Mouse (Mus musculus) heart, postnatal 0 days (tissue): ENCODE results near the gene Rnft1. TPM values are rescaled to one million over a fixed set of nuclear protein-coding genes. Genes with fewer than 3 reads are reported as not detected.

ENCODE experiments used
- ATAC-seq: fragments of 200-750 bp; cut with Nextera tagmentation; 2 replicates; pipeline ENCODE4 v1.8.0; 2017; ENCODE audit warnings: low read depth, moderate number of reproducible peaks, moderate library complexity; ENCODE audit not compliant: insufficient read depth
- DNase-seq: peaks from one replicate; pipeline ENCODE4 v3.0.0-alpha.2; 2016; ENCODE audit warnings: low spot score
- H3K27ac ChIP-seq: fragments of 300-500 bp; sonication (generic); 2 replicates; pipeline ENCODE4 v1.5.1; 2014; ENCODE audit warnings: low read depth, mild to moderate bottlenecking
- H3K27me3 ChIP-seq: fragments of 300-500 bp; sonication (generic); 2 replicates; pipeline ENCODE4 v1.6.1; 2014; ENCODE audit warnings: low read length, mixed read lengths; ENCODE audit not compliant: control insufficient read depth, insufficient read depth
- H3K36me3 ChIP-seq: fragments of 300-500 bp; sonication (generic); replicated peaks from 2 replicates; pipeline ENCODE4 v1.6.1; 2014; ENCODE audit warnings: low read length, mixed read lengths; ENCODE audit not compliant: control insufficient read depth, insufficient read depth
- H3K4me1 ChIP-seq: fragments of 300-500 bp; sonication (generic); 2 replicates; pipeline ENCODE4 v1.6.1; 2014; ENCODE audit warnings: antibody characterized with exemption; ENCODE audit not compliant: control insufficient read depth, insufficient read depth
- H3K4me2 ChIP-seq: fragments of 300-500 bp; sonication (generic); 2 replicates; pipeline ENCODE4 v1.6.1; 2014; ENCODE audit warnings: low read depth, mild to moderate bottlenecking, low read length, moderate library complexity
- H3K4me3 ChIP-seq: fragments of 300-500 bp; sonication (generic); 2 replicates; pipeline ENCODE4 v1.5.1; 2014; ENCODE audit warnings: low read depth, low read length
- H3K9ac ChIP-seq: fragments of 300-500 bp; sonication (generic); replicated peaks from 2 replicates; pipeline ENCODE4 v1.6.1; 2014; ENCODE audit warnings: low read depth, low read length, mixed read lengths
- H3K9me3 ChIP-seq: fragments of 300-500 bp; sonication (generic); replicated peaks from 2 replicates; pipeline ENCODE4 v1.6.1; 2016; ENCODE audit warnings: low read length; ENCODE audit not compliant: control insufficient read depth
- CTCF ChIP-seq: IDR thresholded peaks from 2 replicates; pipeline ENCODE4 v1.5.1; 2016; ENCODE audit warnings: antibody characterized with exemption, control low read depth, low read depth
- EP300 ChIP-seq: IDR thresholded peaks from 2 replicates; pipeline ENCODE4 v1.6.1; 2016; ENCODE audit warnings: antibody characterized with exemption, low read depth
- WGBS: fragments of 180-500 bp; shearing (Covaris S2); extraction: QIAGEN DNeasy Blood & Tissue Kit; methylation state at CpG from one replicate; pipeline ENCODE4 v1.1.7; 2014; 5-methylcytosine and 5-hydroxymethylcytosine counted together
- polyA plus RNA-seq: library from polyadenylated mRNA; unstranded; fragments of >200 nt; fragmentation: Nextera tagmentation; extraction: Ambion mirVana; gene quantifications from 2 replicates; pipeline ENCODE4 v1.2.1, GENCODE M21; 2015
- total RNA-seq: library from RNA; depleted of rRNA; stranded (reverse); fragments of >200 nt; gene quantifications from 2 replicates; pipeline ENCODE4 v1.2.3, GENCODE M21; 2014; ENCODE audit warnings: low replicate concordance

Rnft1 gene
- total and polyA plus RNA-seq, 2 experiments from 2014 or later = 9.1 to 31.4 TPM

DNA sequence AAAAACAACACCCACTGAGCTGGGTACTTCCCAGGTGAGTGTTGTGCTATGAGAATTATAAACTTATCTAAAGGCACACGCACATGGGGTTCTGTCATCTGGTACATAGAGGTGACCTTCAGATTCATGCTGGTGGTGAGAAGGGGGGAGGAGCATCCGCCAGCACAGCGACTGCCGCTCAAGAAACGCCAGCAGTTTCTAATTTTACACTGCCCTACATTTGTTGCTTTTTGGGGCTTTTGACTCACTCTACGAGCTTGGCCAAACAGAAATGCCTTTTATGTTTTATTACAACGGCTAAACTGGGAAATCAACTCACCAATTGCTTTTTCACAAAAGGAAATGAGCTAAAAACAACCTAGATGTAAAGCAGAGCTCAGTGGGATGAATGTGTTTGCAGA lies 11.7 kb upstream of the Rnft1 start:
- WGBS = 8% methylated on average over 7 of the region's 7 CpGs
- ATAC-seq (peak; percentile 84), DNase-seq (peak; percentile 84)

DNA sequence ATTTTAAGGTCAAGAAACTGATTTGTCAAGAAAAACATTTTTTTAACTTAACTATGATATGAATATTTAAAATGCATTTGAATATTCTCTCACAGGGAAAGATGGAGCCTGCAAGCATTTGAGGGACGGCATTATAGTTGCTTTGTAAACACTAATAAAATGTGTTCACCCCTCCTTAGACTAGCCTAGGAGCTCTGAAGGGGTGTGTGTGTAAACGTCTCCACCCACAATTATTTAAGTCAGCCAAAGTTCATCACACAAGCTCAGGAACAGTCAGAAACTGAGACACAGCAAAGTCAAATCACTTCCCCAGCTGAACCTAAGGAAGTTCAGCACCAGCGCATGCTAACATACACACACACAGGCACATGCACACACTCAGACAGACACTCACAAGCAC lies 10.9 kb upstream of the Rnft1 start:
- DNase-seq (peak; percentile 38), ATAC-seq (no peak)
- Histone ChIP-seq H3K9me3 (no peaks in the 10 kb centered on the region), H3K4me1 (no peaks in the 10 kb centered on the region), H3K4me2 (peak overlapping the region; percentile 55), H3K27me3 (no peaks in the 10 kb centered on the region), H3K4me3 (no peak overlapping the region), H3K27ac (peak overlapping the region; percentile 87), H3K9ac (peak overlapping the region; percentile 31; the same call in 1 of the 2 replicates), H3K36me3 (no peaks in the 10 kb centered on the region)
- TF ChIP-seq EP300 (no peak), CTCF (no peak)
- WGBS = 47% methylated on average over 3 of the region's 3 CpGs

More for the DNA sequence above, 11.7 kb upstream of the Rnft1 start:
- Histone ChIP-seq H3K9ac (peak overlapping the region; percentile 31), H3K4me3 (peak overlapping the region; percentile 25), H3K36me3 (no peaks in the 10 kb centered on the region), H3K4me1 (peaks cover 4% of the 10 kb centered on the region; the same call in 1 of the 2 replicates), H3K27me3 (no peaks in the 10 kb centered on the region), H3K27ac (peak overlapping the region; percentile 87), H3K4me2 (peak overlapping the region; percentile 55), H3K9me3 (no peaks in the 10 kb centered on the region)
- TF ChIP-seq CTCF = no peak
- peak; percentile 38; the same call in 1 of the 2 replicates for TF ChIP-seq EP300

DNA sequence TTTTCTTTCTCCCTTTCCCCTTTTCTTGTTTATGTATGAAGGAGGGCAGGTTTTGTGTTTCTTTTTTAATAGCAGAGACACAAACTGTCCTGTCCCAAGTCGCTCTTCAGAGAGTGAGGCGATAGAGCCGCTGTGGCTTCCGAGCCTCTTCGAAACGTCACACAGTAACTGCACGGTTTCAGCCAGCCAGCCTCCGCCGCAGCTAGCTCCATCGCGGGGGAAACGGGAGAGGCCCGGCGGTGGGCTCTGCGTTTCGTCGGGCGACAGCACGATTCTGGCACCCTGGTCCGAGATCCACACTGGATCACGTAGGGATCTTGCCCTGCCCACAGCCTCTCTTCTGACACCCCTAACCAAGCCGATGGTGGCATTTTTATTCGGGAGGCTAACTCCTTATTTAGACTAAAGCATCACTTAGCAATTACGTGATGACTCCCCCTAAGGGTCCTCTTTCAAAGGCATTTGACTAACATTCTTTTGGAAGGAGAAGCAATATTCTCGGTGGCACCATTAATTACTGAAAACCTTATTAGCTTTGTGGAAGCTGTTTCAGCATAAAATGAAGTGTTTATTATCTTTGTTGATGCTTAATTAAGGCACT lies 553 bp downstream of the Rnft1 start:
- TF ChIP-seq CTCF (no peak), EP300 (no peak)
- Histone ChIP-seq H3K4me2 (peak overlapping the region; percentile 68), H3K4me1 (peaks cover 9% of the 10 kb centered on the region), H3K4me3 (peak overlapping the region; percentile 80), H3K27me3 (no peaks in the 10 kb centered on the region), H3K9me3 (no peaks in the 10 kb centered on the region), H3K9ac (peak overlapping the region; percentile 81), H3K36me3 (peaks cover 14% of the 10 kb centered on the region; the same call in 1 of the 2 replicates), H3K27ac (peak overlapping the region; percentile 93)
- DNase-seq = peak; percentile 39
- WGBS = under 1% methylated on average over 25 of the region's 25 CpGs
- ATAC-seq = peak; percentile 21; the same call in 1 of the 2 replicates

GRCm38 (mm10) chr11:86490782-86491181 lies 6.3 kb downstream of the Rnft1 start:
- H3K4me1 ChIP-seq = peaks cover 5% of the 10 kb centered on the region
- no peak overlapping the region for H3K4me3 ChIP-seq
- H3K9ac ChIP-seq = no peak overlapping the region
- no peak overlapping the region for H3K4me2 ChIP-seq
- peaks cover 61% of the 10 kb centered on the region for H3K36me3 ChIP-seq
- no peaks in the 10 kb centered on the region for H3K27me3 ChIP-seq
- no peaks in the 10 kb centered on the region for H3K9me3 ChIP-seq
- TF ChIP-seq CTCF = no peak
- ATAC-seq = no peak
- no peak overlapping the region for H3K27ac ChIP-seq
- no peak for DNase-seq
- 91% methylated on average over 1 of the region's 1 CpGs for WGBS

GRCm38 (mm10) chr11:86497356-86497755 lies 12.9 kb downstream of the Rnft1 start:
- no peak overlapping the region for H3K9ac ChIP-seq
- H3K36me3 ChIP-seq = peaks cover 56% of the 10 kb centered on the region
- no peak overlapping the region for H3K27ac ChIP-seq
- H3K4me3 ChIP-seq = no peak overlapping the region
- H3K4me1 ChIP-seq = no peaks in the 10 kb centered on the region
- H3K9me3 ChIP-seq = no peaks in the 10 kb centered on the region
- TF ChIP-seq CTCF (no peak), EP300 (no peak)
- 79% methylated on average over 1 of the region's 1 CpGs for whole genome bisulfite sequencing
- DNase-seq = no peak
- no peak for ATAC-seq
- H3K27me3 ChIP-seq = no peaks in the 10 kb centered on the region
- H3K4me2 ChIP-seq = no peak overlapping the region

GRCm38 (mm10) chr11:86497908-86498307 lies 13.5 kb downstream of the Rnft1 start:
- WGBS = 78% methylated on average over 3 of the region's 3 CpGs
- no peak overlapping the region for H3K9ac ChIP-seq
- ATAC-seq (no peak), DNase-seq (no peak)
- H3K4me1 ChIP-seq = no peaks in the 10 kb centered on the region
- H3K27me3 ChIP-seq = no peaks in the 10 kb centered on the region
- no peak for TF ChIP-seq EP300
- TF ChIP-seq CTCF = no peak
- H3K27ac ChIP-seq = no peak overlapping the region
- no peaks in the 10 kb centered on the region for H3K9me3 ChIP-seq
- H3K4me3 ChIP-seq = no peak overlapping the region
- H3K36me3 ChIP-seq = peaks cover 56% of the 10 kb centered on the region
- H3K4me2 ChIP-seq = no peak overlapping the region
